Mouse (Mus musculus) lung, embryonic 16.5 days (tissue): ENCODE data around the gene Ttc21b. TPM values are rescaled to one million over a fixed set of nuclear protein-coding genes. Genes with fewer than 3 reads are reported as not detected.

Experiments used
- ATAC-seq: fragments of 200-750 bp; cut with Nextera tagmentation; 2 replicates; pipeline ENCODE4 v1.8.0; 2017; ENCODE audit warnings: low read depth, mild to moderate bottlenecking, moderate library complexity
- H3K27ac ChIP-seq: fragments of 300-500 bp; sonication (generic); 2 replicates; pipeline ENCODE4 v1.5.1; 2014; ENCODE audit warnings: mild to moderate bottlenecking, control low read depth, low read length
- H3K27me3 ChIP-seq: fragments of 300-500 bp; sonication (generic); 2 replicates; pipeline ENCODE4 v1.6.1; 2014; ENCODE audit warnings: low read depth, low read length, mixed read lengths; ENCODE audit not compliant: control insufficient read depth, insufficient read depth
- H3K36me3 ChIP-seq: fragments of 300-500 bp; sonication (generic); 2 replicates; pipeline ENCODE4 v1.6.1; 2014; ENCODE audit warnings: low read length; ENCODE audit not compliant: control insufficient read depth, insufficient read depth
- H3K4me1 ChIP-seq: fragments of 300-500 bp; sonication (generic); replicated peaks from 2 replicates; pipeline ENCODE4 v1.6.1; 2014; ENCODE audit warnings: low read length, mixed read lengths; ENCODE audit not compliant: control insufficient read depth, insufficient read depth
- H3K4me2 ChIP-seq: fragments of 300-500 bp; sonication (generic); 2 replicates; pipeline ENCODE4 v1.6.1; 2014; ENCODE audit warnings: low read depth, low read length, control low read depth
- H3K4me3 ChIP-seq: fragments of 300-500 bp; sonication (generic); 2 replicates; pipeline ENCODE4 v1.5.1; 2014; ENCODE audit warnings: mild to moderate bottlenecking, low read length, control low read depth
- H3K9ac ChIP-seq: fragments of 300-500 bp; sonication (generic); 2 replicates; pipeline ENCODE4 v1.6.1; 2014; ENCODE audit warnings: low read length, control low read depth
- H3K9me3 ChIP-seq: fragments of 300-500 bp; sonication (generic); 2 replicates; pipeline ENCODE4 v1.6.1; 2016; ENCODE audit warnings: low read length; ENCODE audit not compliant: control insufficient read depth
- WGBS: fragments of 180-500 bp; shearing (Covaris S2); extraction: QIAGEN DNeasy Blood & Tissue Kit; methylation state at CpG from one replicate; pipeline ENCODE4 v1.1.7; 2014; 5-methylcytosine and 5-hydroxymethylcytosine counted together
- polyA plus RNA-seq: library from polyadenylated mRNA; unstranded; fragments of >200 nt; fragmentation: Nextera tagmentation; extraction: Ambion mirVana; gene quantifications from 2 replicates; pipeline ENCODE4 v1.2.1, GENCODE M21; 2015

Ttc21b gene
- polyA plus RNA-seq, 1 experiment from 2014 or later, result 12.5 TPM

- Histone ChIP-seq H3K9ac (no peak overlapping the region), H3K27me3 (no peaks in the 10 kb centered on the region), H3K4me1 (no peaks in the 10 kb centered on the region), H3K4me3 (no peak overlapping the region), H3K4me2 (no peak overlapping the region), H3K36me3 (no peaks in the 10 kb centered on the region), H3K9me3 (no peaks in the 10 kb centered on the region), H3K27ac (no peak overlapping the region)
- ATAC-seq, result no peak
- 56% methylated on average over 5 of the region's 5 CpGs for WGBS
Observed at GRCm38 (mm10) chr2:66178848-66179215, 77.6 kb downstream of the Ttc21b start.

- H3K27me3 ChIP-seq, result no peaks in the 10 kb centered on the region
- H3K36me3 ChIP-seq, result no peaks in the 10 kb centered on the region
- no peak overlapping the region for H3K4me3 ChIP-seq
- no peak overlapping the region for H3K27ac ChIP-seq
- no peak for ATAC-seq
- H3K4me1 ChIP-seq, result no peaks in the 10 kb centered on the region
- H3K9me3 ChIP-seq, result no peaks in the 10 kb centered on the region
- WGBS, result 67% methylated on average over 9 of the region's 9 CpGs
- H3K9ac ChIP-seq, result no peak overlapping the region
- H3K4me2 ChIP-seq, result no peak overlapping the region
Observed at GRCm38 (mm10) chr2:66177886-66178847, 78.2 kb downstream of the Ttc21b start.

GRCm38 (mm10) chr2:66177017-66177416 lies 79.4 kb downstream of the Ttc21b start:
- no peaks in the 10 kb centered on the region for H3K4me1 ChIP-seq
- H3K4me3 ChIP-seq, result no peak overlapping the region
- H3K27me3 ChIP-seq, result no peaks in the 10 kb centered on the region
- no peaks in the 10 kb centered on the region for H3K9me3 ChIP-seq
- H3K36me3 ChIP-seq, result no peaks in the 10 kb centered on the region
- ATAC-seq, result no peak
- no peak overlapping the region for H3K27ac ChIP-seq
- no peak overlapping the region for H3K9ac ChIP-seq
- 69% methylated on average over 7 of the region's 7 CpGs for WGBS
- H3K4me2 ChIP-seq, result no peak overlapping the region

- H3K4me1 ChIP-seq, result no peaks in the 10 kb centered on the region
- no peaks in the 10 kb centered on the region for H3K27me3 ChIP-seq
- WGBS, result 70% methylated on average over 5 of the region's 5 CpGs
- no peak overlapping the region for H3K9ac ChIP-seq
- no peak overlapping the region for H3K27ac ChIP-seq
- no peaks in the 10 kb centered on the region for H3K36me3 ChIP-seq
- H3K4me3 ChIP-seq, result no peak overlapping the region
- no peaks in the 10 kb centered on the region for H3K9me3 ChIP-seq
- no peak for ATAC-seq
- no peak overlapping the region for H3K4me2 ChIP-seq
Observed at GRCm38 (mm10) chr2:66173134-66173533, 83.3 kb downstream of the Ttc21b start.

GRCm38 (mm10) chr2:66171643-66172042 lies 84.8 kb downstream of the Ttc21b start:
- no peak overlapping the region for H3K4me2 ChIP-seq
- no peak overlapping the region for H3K4me3 ChIP-seq
- H3K36me3 ChIP-seq, result no peaks in the 10 kb centered on the region
- no peak overlapping the region for H3K27ac ChIP-seq
- no peak overlapping the region for H3K9ac ChIP-seq
- no peak for ATAC-seq
- H3K27me3 ChIP-seq, result no peaks in the 10 kb centered on the region
- H3K4me1 ChIP-seq, result no peaks in the 10 kb centered on the region
- WGBS, result 80% methylated on average over 3 of the region's 3 CpGs
- H3K9me3 ChIP-seq, result no peaks in the 10 kb centered on the region

GRCm38 (mm10) chr2:66170721-66171120 lies 85.7 kb downstream of the Ttc21b start:
- 35% methylated on average over 11 of the region's 11 CpGs for WGBS

GRCm38 (mm10) chr2:66165025-66165424 lies 91.4 kb downstream of the Ttc21b start:
- Histone ChIP-seq H3K9ac (no peak overlapping the region), H3K27me3 (no peaks in the 10 kb centered on the region), H3K4me2 (no peak overlapping the region), H3K27ac (no peak overlapping the region), H3K9me3 (no peaks in the 10 kb centered on the region), H3K36me3 (no peaks in the 10 kb centered on the region), H3K4me1 (no peaks in the 10 kb centered on the region), H3K4me3 (no peak overlapping the region)
- WGBS, result 87% methylated on average over 8 of the region's 8 CpGs
- ATAC-seq, result no peak

More at GRCm38 (mm10) chr2:66170721-66171120, 85.7 kb downstream of the Ttc21b start:
- Histone ChIP-seq H3K9ac (no peak overlapping the region), H3K27ac (no peak overlapping the region), H3K4me2 (no peak overlapping the region), H3K4me3 (no peak overlapping the region), H3K27me3 (no peaks in the 10 kb centered on the region), H3K4me1 (no peaks in the 10 kb centered on the region), H3K9me3 (no peaks in the 10 kb centered on the region), H3K36me3 (no peaks in the 10 kb centered on the region)
- no peak for ATAC-seq

GRCm38 (mm10) chr2:66158140-66158915 lies 98.1 kb downstream of the Ttc21b start:
- H3K4me2 ChIP-seq, result no peak overlapping the region
- WGBS, result 36% methylated on average over 7 of the region's 7 CpGs
- no peaks in the 10 kb centered on the region for H3K9me3 ChIP-seq
- ATAC-seq, result no peak
- no peaks in the 10 kb centered on the region for H3K4me1 ChIP-seq
- no peaks in the 10 kb centered on the region for H3K36me3 ChIP-seq
- H3K9ac ChIP-seq, result no peak overlapping the region
- H3K27ac ChIP-seq, result no peak overlapping the region
- H3K4me3 ChIP-seq, result no peak overlapping the region
- H3K27me3 ChIP-seq, result no peaks in the 10 kb centered on the region

GRCm38 (mm10) chr2:66151436-66151835 lies 105.0 kb downstream of the Ttc21b start:
- no peak overlapping the region for H3K4me2 ChIP-seq
- 84% methylated on average over 2 of the region's 2 CpGs for WGBS
- H3K4me3 ChIP-seq, result no peak overlapping the region
- H3K27ac ChIP-seq, result no peak overlapping the region
- no peak for ATAC-seq
- H3K36me3 ChIP-seq, result no peaks in the 10 kb centered on the region
- no peaks in the 10 kb centered on the region for H3K4me1 ChIP-seq
- no peaks in the 10 kb centered on the region for H3K27me3 ChIP-seq
- no peak overlapping the region for H3K9ac ChIP-seq
- no peaks in the 10 kb centered on the region for H3K9me3 ChIP-seq
